Mouse (Mus musculus) C2C12 (cell line): ENCODE data around the gene Vip.

ENCODE experiments used
- CTCF ChIP-seq: IDR thresholded peaks from one replicate; pipeline ENCODE4 v1.5.1; 2011; ENCODE audit not compliant: control insufficient read depth, insufficient read depth, insufficient read length
- USF1 ChIP-seq: IDR thresholded peaks from one replicate; pipeline ENCODE4 v1.6.1; 2011; ENCODE audit warnings: low read depth, mild to moderate bottlenecking, control low read depth, moderate library complexity

DNA sequence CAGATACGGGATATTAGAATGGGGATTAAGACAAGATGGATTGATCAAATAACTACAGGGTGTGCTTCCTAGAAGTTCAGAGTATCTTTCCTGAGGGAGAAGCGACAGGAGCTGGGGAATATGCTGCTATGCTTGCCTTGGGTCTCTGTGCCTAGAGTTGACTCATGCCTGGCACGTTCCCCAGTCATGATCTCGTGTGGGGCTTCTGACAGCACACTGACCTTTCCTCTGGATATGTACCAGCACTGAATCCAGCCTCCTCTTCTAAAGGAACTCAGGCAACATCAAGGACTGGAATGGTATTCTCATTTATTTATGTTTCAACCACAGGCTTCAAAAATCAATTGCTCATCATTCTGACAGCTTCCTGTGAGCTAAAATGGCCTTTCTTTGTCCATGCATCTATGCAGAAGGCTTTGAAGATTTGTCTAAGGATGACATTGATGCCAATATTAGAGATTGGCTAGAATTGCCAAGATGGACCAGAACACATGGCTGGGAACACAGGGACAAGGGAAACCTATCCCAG is 5.3 kb upstream of the Vip start:
- TF ChIP-seq USF1 (no peak), CTCF (no peak)
